Mouse (Mus musculus): ENCODE measurements around the gene Kif14. TPM values are rescaled to one million over a fixed set of nuclear protein-coding genes. Genes with fewer than 3 reads are reported as not detected.
"Not testable (repeated sequence)": the region's sequence is repeated elsewhere in the genome, so short reads cannot be mapped to it uniquely, and the experiment has no call there.

Gene Kif14
- polyA plus RNA-seq, 1 experiment from 2014 or later: 5.7 TPM

DNA sequence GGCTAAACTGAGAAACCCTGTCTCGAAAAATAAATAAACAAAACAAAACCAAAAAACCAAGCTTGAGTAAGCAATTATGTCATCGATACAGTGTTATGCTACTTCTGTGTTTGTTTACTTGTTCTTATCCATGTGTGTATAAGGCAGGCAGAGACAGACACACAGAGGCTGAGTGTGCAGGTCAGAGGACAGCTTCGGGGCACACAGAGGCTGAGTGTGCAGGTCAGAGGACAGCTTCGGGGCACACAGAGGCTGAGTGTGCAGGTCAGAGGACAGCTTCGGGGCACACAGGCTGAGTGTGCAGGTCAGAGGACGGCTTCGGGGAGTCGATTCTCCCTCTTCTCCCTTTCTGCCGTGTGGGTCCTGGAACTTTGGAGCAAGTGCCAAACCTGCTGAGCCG is 40.1 kb downstream of the Kif14 start:
- not testable (repeated sequence) for H3K4me2 ChIP-seq (ENCODE audit: low read depth, low read length); DNase-seq (ENCODE audit: low spot score); H3K27ac ChIP-seq (replicated peaks; ENCODE audit: low read depth, low read length); H3K4me3 ChIP-seq (ENCODE audit: low read depth, low read length); H3K27me3 ChIP-seq (replicated peaks; ENCODE audit: control insufficient read depth, insufficient read depth, low read length); H3K9me3 ChIP-seq (ENCODE audit: control insufficient read depth, low read length); H3K4me1 ChIP-seq (ENCODE audit: control insufficient read depth, insufficient read depth, low read length); H3K9ac ChIP-seq (ENCODE audit: low read depth, low read length); ATAC-seq (ENCODE audit: low read depth)
- WGBS: 80% methylated on average over 10 of the region's 10 CpGs
- peaks cover 25% of the 10 kb centered on the region for H3K36me3 ChIP-seq (ENCODE audit: control insufficient read depth, insufficient read depth, low read length)

DNA sequence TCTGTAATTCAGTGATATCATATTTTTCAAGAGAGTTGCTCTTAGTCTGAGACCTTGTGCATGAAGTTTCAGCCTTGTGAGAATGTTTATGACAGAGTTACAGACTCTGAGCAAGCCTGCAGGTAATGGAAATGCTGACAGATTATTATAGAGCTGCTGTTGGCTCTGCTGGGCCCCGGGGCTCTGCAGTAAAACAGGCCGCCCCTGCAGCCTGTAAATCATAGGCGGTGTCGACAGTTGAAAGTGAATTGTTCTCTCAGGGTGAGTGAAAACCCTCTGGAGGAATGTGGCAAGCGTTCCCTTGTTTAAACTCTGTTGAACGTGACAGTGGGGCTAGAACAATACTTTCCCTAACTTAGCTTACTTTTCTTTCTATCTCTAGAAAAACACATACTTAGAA is 46.2 kb downstream of the Kif14 start:
- 53% methylated on average over 6 of the region's 6 CpGs for WGBS
- Histone ChIP-seq H3K36me3 (ENCODE audit: control insufficient read depth, insufficient read depth, low read length) (peaks cover 45% of the 10 kb centered on the region), H3K9ac (ENCODE audit: low read depth, low read length) (no peak overlapping the region)

DNA sequence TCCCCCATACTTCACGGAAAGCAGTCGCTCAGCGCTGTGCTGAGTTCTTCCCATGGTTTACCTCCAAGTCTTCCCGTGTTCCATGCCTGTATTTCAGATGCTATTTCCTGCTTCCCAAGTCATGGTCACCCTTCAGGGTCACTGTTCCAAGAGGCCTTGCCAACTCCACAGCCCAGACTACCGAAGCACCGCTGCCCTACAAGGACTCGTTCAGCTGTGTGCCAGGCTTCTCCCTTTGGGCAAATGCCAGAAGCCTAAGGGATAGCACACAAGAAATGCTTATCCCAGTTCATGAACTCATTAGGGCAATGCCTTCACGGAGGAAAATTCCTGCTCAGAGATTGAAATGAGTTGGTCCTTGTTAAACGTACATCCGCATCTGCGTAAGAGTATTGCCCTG is 47.0 kb downstream of the Kif14 start:
- Histone ChIP-seq H3K4me2 (ENCODE audit: low read depth, low read length) (no peak overlapping the region), H3K27me3 (replicated peaks; ENCODE audit: control insufficient read depth, insufficient read depth, low read length) (no peaks in the 10 kb centered on the region), H3K9ac (ENCODE audit: low read depth, low read length) (no peak overlapping the region), H3K4me3 (ENCODE audit: low read depth, low read length) (no peak overlapping the region), H3K4me1 (ENCODE audit: control insufficient read depth, insufficient read depth, low read length) (no peaks in the 10 kb centered on the region), H3K27ac (replicated peaks; ENCODE audit: low read depth, low read length) (no peak overlapping the region), H3K36me3 (ENCODE audit: control insufficient read depth, insufficient read depth, low read length) (peaks cover 45% of the 10 kb centered on the region), H3K9me3 (ENCODE audit: control insufficient read depth, low read length) (no peaks in the 10 kb centered on the region)
- no peak for DNase-seq (ENCODE audit: low spot score)
- no peak for ATAC-seq (ENCODE audit: low read depth)
- WGBS: 77% methylated on average over 11 of the region's 11 CpGs

More for the DNA sequence above, 46.2 kb downstream of the Kif14 start:
- Histone ChIP-seq H3K27me3 (replicated peaks; ENCODE audit: control insufficient read depth, insufficient read depth, low read length) (no peaks in the 10 kb centered on the region), H3K4me1 (ENCODE audit: control insufficient read depth, insufficient read depth, low read length) (no peaks in the 10 kb centered on the region), H3K9me3 (ENCODE audit: control insufficient read depth, low read length) (no peaks in the 10 kb centered on the region), H3K4me2 (ENCODE audit: low read depth, low read length) (no peak overlapping the region), H3K4me3 (ENCODE audit: low read depth, low read length) (no peak overlapping the region), H3K27ac (replicated peaks; ENCODE audit: low read depth, low read length) (no peak overlapping the region)
- DNase-seq (ENCODE audit: low spot score) (no peak), ATAC-seq (ENCODE audit: low read depth) (no peak)

DNA sequence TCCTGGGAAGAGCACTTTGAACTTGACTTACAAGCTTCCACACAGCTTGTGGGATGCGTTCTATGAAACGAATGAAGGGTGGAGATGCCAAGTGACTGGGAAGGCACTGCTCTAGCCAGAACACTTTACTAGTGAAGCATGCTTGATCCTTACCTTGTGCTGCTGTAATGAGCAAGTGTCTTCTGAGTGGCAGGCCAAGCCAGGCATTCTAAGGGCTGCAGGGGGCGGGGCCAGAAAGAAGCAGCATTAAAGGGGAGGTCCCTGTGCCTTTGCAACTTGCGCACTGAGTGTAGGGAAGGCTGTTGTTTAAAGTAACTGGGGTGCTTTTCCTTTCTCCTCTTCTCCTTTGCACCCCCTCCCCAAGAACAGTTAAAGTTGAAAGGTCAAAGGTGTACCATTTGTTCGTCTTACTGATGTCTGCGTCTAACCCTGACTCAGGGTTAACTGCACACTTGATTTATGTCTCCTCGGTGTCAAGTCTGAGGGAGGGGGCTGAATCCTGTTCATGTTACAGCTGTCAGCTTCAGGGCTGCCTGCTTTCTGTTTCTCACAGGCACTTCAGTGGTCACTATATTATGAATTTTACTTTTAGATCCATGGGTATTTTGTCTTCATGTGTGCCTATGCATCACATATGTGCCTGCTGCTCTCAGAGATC is 52.7 kb downstream of the Kif14 start:
- no peaks in the 10 kb centered on the region for H3K4me1 ChIP-seq (ENCODE audit: control insufficient read depth, insufficient read depth, low read length)
- 72% methylated on average over 7 of the region's 7 CpGs for WGBS
- DNase-seq (ENCODE audit: low spot score) (no peak), ATAC-seq (ENCODE audit: low read depth) (no peak)
- H3K4me3 ChIP-seq (ENCODE audit: low read depth, low read length): no peak overlapping the region
- H3K36me3 ChIP-seq (ENCODE audit: control insufficient read depth, insufficient read depth, low read length): peaks cover 36% of the 10 kb centered on the region
- H3K27me3 ChIP-seq (replicated peaks; ENCODE audit: control insufficient read depth, insufficient read depth, low read length): no peaks in the 10 kb centered on the region
- no peak overlapping the region for H3K9ac ChIP-seq (ENCODE audit: low read depth, low read length)
- no peaks in the 10 kb centered on the region for H3K9me3 ChIP-seq (ENCODE audit: control insufficient read depth, low read length)
- H3K4me2 ChIP-seq (ENCODE audit: low read depth, low read length): no peak overlapping the region
- H3K27ac ChIP-seq (replicated peaks; ENCODE audit: low read depth, low read length): no peak overlapping the region

DNA sequence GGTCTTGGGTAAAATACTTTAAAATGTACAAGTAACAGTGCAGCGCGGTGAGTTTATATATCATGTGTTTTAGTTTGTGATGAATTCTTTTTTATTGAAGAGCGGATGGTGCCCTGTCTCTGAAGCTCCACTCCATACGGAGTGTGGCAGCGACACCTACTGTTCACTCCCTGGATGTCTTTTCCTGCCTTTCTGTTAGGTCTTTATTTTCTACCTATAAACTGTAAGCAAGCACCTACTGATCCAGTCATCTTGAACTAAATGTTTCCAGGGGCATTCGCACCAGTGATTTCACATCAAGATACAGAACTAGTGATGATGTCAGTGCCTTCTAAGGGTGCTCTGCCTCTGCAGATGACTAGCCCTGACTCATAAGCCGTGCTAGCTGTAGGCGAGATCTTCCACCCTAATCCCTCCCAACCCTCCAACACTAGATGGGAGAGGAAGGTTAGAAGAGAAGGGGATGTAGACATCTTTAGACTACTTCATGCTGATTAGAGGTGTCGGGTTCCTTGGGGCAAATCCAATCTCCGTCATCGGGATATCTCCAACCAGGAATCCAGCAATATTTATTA is 55.3 kb downstream of the Kif14 start:
- H3K4me1 ChIP-seq (ENCODE audit: control insufficient read depth, insufficient read depth, low read length): no peaks in the 10 kb centered on the region
- H3K9me3 ChIP-seq (ENCODE audit: control insufficient read depth, low read length): no peaks in the 10 kb centered on the region
- ATAC-seq (ENCODE audit: low read depth) (no peak), DNase-seq (ENCODE audit: low spot score) (peak; percentile 47)
- H3K27me3 ChIP-seq (replicated peaks; ENCODE audit: control insufficient read depth, insufficient read depth, low read length): no peaks in the 10 kb centered on the region
- H3K4me3 ChIP-seq (ENCODE audit: low read depth, low read length): no peak overlapping the region
- H3K36me3 ChIP-seq (ENCODE audit: control insufficient read depth, insufficient read depth, low read length): peaks cover 27% of the 10 kb centered on the region
- no peak overlapping the region for H3K9ac ChIP-seq (ENCODE audit: low read depth, low read length)
- 72% methylated on average over 11 of the region's 11 CpGs for WGBS
- H3K27ac ChIP-seq (replicated peaks; ENCODE audit: low read depth, low read length): no peak overlapping the region
- no peak overlapping the region for H3K4me2 ChIP-seq (ENCODE audit: low read depth, low read length)

DNA sequence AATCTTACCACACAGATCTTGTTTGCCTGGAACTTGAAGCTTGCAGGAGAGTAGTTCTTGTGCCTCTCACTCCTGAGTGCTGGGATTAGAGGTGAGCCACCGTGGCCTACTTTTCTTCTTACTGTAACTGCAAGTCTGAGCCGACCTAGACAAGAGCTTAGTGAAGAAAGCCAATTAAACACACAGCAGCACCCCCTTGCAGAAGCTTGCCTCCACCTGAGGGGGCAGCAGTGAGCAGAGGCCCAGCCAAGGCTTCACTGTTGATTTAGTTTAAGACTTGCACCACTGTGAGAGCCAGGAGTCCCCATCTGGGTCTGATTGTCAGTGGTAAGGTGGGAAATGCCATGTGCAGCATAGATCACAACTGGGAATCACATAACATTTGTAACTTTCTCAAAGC is 58.8 kb downstream of the Kif14 start:
- H3K27ac ChIP-seq (replicated peaks; ENCODE audit: low read depth, low read length): no peak overlapping the region
- peak; percentile 50; the same call in 1 of the 2 replicates for ATAC-seq (ENCODE audit: low read depth)
- no peak overlapping the region for H3K4me3 ChIP-seq (ENCODE audit: low read depth, low read length)
- no peaks in the 10 kb centered on the region for H3K27me3 ChIP-seq (replicated peaks; ENCODE audit: control insufficient read depth, insufficient read depth, low read length)
- H3K9me3 ChIP-seq (ENCODE audit: control insufficient read depth, low read length): no peaks in the 10 kb centered on the region
- H3K36me3 ChIP-seq (ENCODE audit: control insufficient read depth, insufficient read depth, low read length): peaks cover 34% of the 10 kb centered on the region
- peak; percentile 72 for DNase-seq (ENCODE audit: low spot score)
- H3K4me2 ChIP-seq (ENCODE audit: low read depth, low read length): no peak overlapping the region
- H3K9ac ChIP-seq (ENCODE audit: low read depth, low read length): no peak overlapping the region
- no peaks in the 10 kb centered on the region for H3K4me1 ChIP-seq (ENCODE audit: control insufficient read depth, insufficient read depth, low read length)
- 44% methylated on average over 2 of the region's 2 CpGs for WGBS

DNA sequence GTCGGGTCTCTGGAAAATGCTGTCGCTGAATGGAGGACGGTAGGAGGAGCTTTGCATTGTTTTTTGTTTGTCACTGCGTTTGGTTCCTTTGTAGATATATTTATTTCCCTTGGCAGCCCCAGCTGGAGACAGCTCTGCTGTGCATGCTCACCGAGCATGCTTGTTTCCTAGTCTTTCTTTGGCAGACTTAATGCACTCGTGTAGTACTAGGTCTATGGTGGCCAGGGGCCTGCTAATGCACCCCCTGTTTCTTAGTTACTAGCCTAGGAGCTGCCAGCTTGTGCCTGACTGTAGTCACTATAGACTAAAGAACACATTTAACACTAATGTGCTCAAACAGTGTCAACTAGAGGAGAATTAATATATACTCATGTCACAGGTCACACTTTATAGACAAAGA is 59.7 kb downstream of the Kif14 start:
- Histone ChIP-seq H3K27me3 (replicated peaks; ENCODE audit: control insufficient read depth, insufficient read depth, low read length) (no peaks in the 10 kb centered on the region), H3K4me1 (ENCODE audit: control insufficient read depth, insufficient read depth, low read length) (no peaks in the 10 kb centered on the region), H3K27ac (replicated peaks; ENCODE audit: low read depth, low read length) (no peak overlapping the region), H3K4me2 (ENCODE audit: low read depth, low read length) (no peak overlapping the region), H3K9me3 (ENCODE audit: control insufficient read depth, low read length) (no peaks in the 10 kb centered on the region), H3K4me3 (ENCODE audit: low read depth, low read length) (no peak overlapping the region), H3K36me3 (ENCODE audit: control insufficient read depth, insufficient read depth, low read length) (peaks cover 39% of the 10 kb centered on the region), H3K9ac (ENCODE audit: low read depth, low read length) (no peak overlapping the region)
- WGBS: 87% methylated on average over 6 of the region's 6 CpGs
- ATAC-seq (ENCODE audit: low read depth) (no peak), DNase-seq (ENCODE audit: low spot score) (no peak)

DNA sequence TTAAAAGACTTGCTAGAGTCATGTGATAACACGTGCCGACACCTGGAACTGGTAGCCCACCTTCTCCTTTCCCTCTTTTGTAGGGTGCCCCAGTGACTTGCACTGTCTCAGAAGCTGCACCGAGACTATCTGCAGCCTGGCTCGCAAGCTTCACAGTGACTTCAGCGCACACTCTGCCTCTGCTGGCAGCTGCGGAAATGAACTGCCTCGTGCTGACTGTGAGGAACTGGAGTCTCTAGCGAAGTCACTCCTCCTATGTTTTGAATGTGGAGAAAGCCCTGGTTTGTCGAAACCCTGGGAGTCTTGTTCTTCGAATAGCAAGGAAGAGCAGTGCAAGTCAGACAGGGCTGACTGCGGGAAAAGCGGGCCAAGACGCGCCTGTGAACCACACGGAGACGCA is 61.0 kb downstream of the Kif14 start:
- no peak overlapping the region for H3K4me2 ChIP-seq (ENCODE audit: low read depth, low read length)
- no peaks in the 10 kb centered on the region for H3K9me3 ChIP-seq (ENCODE audit: control insufficient read depth, low read length)
- ATAC-seq (ENCODE audit: low read depth) (no peak), DNase-seq (ENCODE audit: low spot score) (no peak)
- H3K4me3 ChIP-seq (ENCODE audit: low read depth, low read length): no peak overlapping the region
- H3K27me3 ChIP-seq (replicated peaks; ENCODE audit: control insufficient read depth, insufficient read depth, low read length): no peaks in the 10 kb centered on the region
- peaks cover 37% of the 10 kb centered on the region for H3K36me3 ChIP-seq (ENCODE audit: control insufficient read depth, insufficient read depth, low read length)
- no peak overlapping the region for H3K27ac ChIP-seq (replicated peaks; ENCODE audit: low read depth, low read length)
- no peaks in the 10 kb centered on the region for H3K4me1 ChIP-seq (ENCODE audit: control insufficient read depth, insufficient read depth, low read length)
- no peak overlapping the region for H3K9ac ChIP-seq (ENCODE audit: low read depth, low read length)
- WGBS: 78% methylated on average over 16 of the region's 16 CpGs

DNA sequence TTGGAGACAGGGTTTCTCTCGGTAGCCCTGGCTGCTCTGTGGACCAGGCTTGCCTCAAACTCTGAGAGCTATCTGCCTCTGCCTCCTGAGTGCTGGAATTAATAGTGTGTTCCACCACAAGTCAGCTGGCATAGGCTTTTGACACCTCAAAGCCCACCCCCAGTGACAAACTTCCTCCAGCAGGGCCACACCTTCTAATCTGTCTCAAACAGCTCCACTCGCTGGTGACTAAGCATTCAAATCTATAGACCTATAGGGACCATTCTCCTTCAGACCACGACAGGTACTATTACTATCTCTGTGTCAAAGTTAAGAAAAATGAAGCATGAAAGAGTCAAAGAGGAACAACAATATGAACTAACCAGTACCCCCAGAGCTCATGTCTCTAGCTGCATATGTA is 66.4 kb downstream of the Kif14 start:
- no peak for ATAC-seq (ENCODE audit: low read depth)
- H3K4me2 ChIP-seq (ENCODE audit: low read depth, low read length): no peak overlapping the region
- H3K9ac ChIP-seq (ENCODE audit: low read depth, low read length): no peak overlapping the region
- H3K9me3 ChIP-seq (ENCODE audit: control insufficient read depth, low read length): no peaks in the 10 kb centered on the region
- 0 out of 2 replicates have a peak, but pooled peaks cover 2% of the 10 kb centered on the region for H3K4me1 ChIP-seq (ENCODE audit: control insufficient read depth, insufficient read depth, low read length)
- H3K27me3 ChIP-seq (replicated peaks; ENCODE audit: control insufficient read depth, insufficient read depth, low read length): no peaks in the 10 kb centered on the region
- no peak overlapping the region for H3K27ac ChIP-seq (replicated peaks; ENCODE audit: low read depth, low read length)
- H3K36me3 ChIP-seq (ENCODE audit: control insufficient read depth, insufficient read depth, low read length): peaks cover 16% of the 10 kb centered on the region
- DNase-seq (ENCODE audit: low spot score): no peak
- H3K4me3 ChIP-seq (ENCODE audit: low read depth, low read length): no peak overlapping the region
- WGBS: 82% methylated on average over 3 of the region's 3 CpGs
